Mouse (Mus musculus) brain, embryonic 18.5 days (tissue): ENCODE measurements around the gene Acad9.
"Not testable (repeated sequence)": the region's sequence is repeated elsewhere in the genome, so short reads cannot be mapped to it uniquely, and the experiment has no call there.

ENCODE experiments used
- DNase-seq: peaks from one replicate; pipeline ENCODE4 v3.0.0-alpha.2; 2012; ENCODE audit warnings: low read depth, low spot score

The Acad9 gene

DNA sequence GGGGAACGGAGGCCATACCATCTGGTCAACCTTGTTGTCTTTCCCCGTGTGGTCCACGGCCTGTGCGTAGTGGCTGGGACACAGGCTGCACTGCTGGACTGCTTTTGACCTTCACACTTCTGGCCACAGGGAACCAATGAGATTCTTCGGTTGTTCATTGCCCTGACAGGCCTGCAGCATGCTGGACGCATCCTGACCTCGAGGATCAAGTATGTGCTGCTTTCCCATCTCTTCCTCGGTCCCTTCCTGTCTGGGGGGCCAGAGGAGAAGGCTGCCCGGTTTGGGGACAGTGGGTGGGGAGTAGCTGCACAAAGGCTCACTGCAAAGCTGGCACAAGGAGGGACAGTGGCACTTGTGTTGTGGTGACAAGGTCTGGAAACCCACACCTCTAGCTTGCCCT lies 21.8 kb downstream of the Acad9 start:
- DNase-seq, result no peak

DNA sequence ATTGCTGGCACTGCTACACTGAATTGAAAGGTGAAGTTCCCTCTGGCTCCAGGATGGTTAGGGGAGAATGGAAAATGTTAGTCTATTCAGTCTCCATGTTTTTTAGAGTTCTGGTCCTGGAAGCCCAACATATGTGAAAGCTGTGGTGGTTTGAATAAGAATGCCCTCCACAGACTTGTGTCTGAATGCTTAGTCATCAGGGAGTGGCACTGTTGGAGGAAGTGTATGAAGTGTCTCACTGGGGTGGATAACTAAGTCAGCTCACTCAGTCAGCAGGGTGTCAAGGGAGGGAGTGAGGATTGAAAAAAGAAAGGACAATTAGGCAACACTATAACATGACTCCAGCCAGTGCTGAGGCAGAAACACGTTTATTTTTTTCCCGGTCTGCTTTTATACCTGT lies 29.6 kb downstream of the Acad9 start:
- no peak for DNase-seq

DNA sequence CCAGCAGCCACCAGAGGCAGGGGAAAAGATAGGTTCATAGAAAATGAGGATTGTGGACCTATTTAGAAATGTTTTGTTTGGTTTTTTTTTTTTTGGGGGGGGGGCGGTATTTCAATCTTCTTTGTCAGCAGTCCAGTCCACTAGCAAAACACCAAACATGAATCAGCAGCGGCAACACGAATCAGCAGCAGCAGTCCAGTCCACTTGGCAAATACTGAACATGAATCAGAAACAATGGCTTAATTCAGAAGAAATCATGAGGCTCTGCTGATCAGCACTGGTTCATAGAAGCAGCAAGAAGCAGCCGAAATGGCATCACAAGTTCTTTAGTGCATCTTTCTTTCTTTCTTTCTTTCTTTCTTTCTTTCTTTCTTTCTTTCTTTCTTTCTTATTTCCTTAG lies 50.3 kb downstream of the Acad9 start:
- no peak for DNase-seq

DNA sequence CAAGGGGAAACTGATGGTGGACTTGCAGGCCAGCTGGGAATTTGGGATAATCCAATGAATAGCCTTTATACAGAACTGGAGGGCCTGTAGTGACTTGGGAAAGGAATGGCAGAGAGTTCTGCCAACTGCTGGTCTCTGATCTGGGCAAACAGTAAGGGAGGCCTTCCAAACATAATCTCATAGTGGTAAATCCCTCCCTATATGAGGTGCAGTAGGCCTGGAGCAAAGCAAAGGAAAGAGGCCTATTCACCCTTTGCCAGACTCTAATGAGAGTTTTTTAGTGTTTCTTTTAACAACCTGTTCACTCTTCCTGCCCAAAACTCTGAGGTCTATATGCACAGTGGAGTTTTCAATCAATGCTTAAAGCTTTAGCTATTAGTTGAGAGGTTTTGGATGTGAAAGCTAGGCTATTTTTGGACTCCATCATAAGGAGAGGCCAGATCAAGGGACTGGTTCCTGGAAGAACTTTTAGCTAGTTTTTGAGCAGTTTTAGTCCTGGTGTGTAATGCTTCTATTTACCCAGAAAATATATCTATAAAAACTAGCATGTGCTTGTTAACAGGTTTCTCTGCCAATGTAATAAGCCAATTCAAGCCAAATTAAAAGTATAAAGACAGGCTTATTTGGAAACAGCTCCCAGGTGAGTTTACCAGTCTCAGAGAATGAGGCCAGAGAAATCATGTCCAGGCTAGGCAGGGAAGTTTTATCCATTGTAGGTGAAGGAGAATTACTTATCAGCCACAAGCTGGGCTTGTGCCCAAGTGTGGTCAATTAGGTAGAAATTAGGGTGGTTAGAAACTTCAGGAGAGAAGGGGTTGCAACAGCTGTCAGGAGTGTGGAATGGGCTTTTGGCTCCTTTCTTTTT lies 54.1 kb downstream of the Acad9 start:
- DNase-seq, result no peak

DNA sequence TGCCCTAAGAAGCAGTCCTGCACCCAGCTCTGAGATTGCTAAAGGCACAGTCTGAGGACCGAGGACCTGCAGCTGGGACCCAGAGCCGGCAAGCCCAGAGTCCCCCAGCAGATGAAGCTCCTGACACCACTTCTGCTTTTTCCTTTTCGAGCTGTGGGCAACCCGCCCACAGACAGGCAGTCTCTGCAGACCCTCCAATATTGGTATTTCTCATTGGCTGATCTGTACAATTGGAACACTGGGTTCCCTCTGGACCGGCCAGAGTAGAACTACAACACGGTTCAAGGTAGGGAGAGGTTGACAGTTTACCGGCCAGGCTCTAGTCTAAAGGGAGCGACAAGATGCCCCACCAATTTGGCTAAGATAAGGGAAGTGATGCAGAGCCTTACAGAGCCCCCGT lies 60.4 kb downstream of the Acad9 start:
- not testable (repeated sequence) for DNase-seq

DNA sequence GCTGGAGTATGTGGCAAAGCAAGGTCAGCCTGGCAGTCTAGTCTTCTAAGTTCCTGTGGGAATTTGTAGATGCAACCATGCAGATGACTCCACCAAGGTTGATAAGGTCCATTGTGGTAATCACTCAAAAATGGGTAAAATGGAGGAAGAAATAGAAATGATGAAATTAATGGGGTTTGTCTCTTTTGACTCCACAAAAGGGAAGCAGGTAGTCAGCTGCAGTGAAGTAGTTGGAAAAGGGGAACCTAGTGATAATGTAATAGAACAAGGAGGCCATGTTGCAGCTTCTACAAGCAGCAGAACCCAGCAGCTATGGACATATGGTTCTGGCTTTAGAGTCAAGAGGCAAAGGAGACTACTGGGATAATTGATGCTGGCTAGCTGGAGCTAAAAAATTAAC lies 70.4 kb downstream of the Acad9 start:
- DNase-seq, result no peak

DNA sequence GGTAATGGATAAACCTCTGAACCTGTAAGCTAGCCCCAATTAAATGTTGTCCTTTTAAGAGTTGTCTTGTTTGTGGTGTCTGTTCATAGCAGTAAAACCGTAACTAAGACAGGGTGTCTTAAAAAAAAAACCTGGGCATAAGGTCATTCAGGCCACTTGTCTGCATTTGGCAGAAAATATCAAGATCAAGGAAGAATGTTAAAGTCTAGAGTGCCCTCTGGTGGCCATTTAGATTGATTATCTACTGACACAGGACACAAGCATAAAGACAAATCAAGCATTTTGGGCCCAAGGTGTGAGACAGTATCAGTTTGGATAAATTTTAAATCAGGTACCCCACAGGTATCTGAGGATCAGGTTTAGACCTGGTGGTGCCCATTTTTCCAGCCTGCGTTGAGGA lies 71.8 kb downstream of the Acad9 start:
- DNase-seq, result no peak

DNA sequence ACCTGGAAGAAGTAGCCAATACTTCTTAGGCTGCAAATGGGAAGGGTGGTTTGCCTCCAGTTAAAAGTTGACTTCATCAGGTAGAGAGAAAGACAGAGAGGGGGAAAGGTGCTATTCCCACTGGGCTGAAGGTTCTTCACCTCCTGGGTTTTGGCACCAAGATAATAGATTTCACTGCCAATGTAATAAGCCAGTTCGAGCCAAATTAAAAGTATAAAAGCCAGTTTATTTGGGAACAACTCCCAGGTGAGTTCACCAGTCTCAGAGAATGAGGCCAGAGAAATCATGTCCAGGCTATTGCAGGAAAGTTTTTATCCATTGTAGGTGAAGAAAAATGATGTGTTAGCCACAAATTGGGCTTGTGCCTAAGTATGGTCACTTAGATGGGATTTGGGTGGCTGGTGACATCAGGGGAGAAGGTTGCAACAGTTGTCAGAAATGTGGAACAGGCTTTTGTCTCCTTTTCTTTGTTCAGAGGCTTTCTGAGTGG lies 72.4 kb downstream of the Acad9 start:
- DNase-seq, result no peak

DNA sequence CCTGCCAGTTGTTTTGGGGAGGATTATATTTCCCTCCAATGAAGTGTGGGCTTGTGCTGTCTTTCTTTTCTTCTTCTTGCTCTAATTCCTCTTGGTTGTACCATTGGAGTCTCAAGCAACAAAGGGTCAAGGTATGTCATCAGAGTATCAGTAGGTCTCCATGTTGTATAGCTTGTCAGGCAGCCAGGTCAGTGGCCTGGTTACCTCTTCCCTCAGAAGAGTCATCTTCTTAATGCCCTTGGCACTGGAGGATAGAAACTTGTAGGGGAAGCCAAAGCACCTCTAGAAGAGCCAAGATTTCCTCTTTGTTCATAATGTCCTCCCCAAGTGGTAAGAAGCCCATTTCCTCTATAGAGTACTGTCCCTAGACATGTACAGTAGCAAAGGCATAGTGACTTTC lies 73.2 kb downstream of the Acad9 start:
- DNase-seq, result no peak
